Mouse (Mus musculus) kidney, embryonic 14.5 days (tissue): ENCODE measurements around the gene Pogz. TPM values are rescaled to one million over a fixed set of nuclear protein-coding genes. Genes with fewer than 3 reads are reported as not detected.

ENCODE experiments used
- ATAC-seq: fragments of 200-750 bp; cut with Nextera tagmentation; 2 replicates; pipeline ENCODE4 v1.8.0; 2017; ENCODE audit warnings: moderate number of reproducible peaks, mild to moderate bottlenecking, moderate TSS enrichment, moderate library complexity; ENCODE audit not compliant: low FRiP score, low TSS enrichment
- H3K27ac ChIP-seq: fragments of 300-500 bp; sonication (generic); 2 replicates; pipeline ENCODE4 v1.5.1; 2014; ENCODE audit warnings: low read depth, mild to moderate bottlenecking, low read length, moderate library complexity, mixed read lengths
- H3K27me3 ChIP-seq: fragments of 300-500 bp; sonication (generic); 2 replicates; pipeline ENCODE4 v1.6.1; 2014; ENCODE audit warnings: mild to moderate bottlenecking, low read length; ENCODE audit not compliant: control insufficient read depth, insufficient read depth
- H3K36me3 ChIP-seq: fragments of 300-500 bp; sonication (generic); 2 replicates; pipeline ENCODE4 v1.6.1; 2014; ENCODE audit warnings: low read length, mixed read lengths; ENCODE audit not compliant: control insufficient read depth, insufficient read depth
- H3K4me1 ChIP-seq: fragments of 300-500 bp; sonication (generic); 2 replicates; pipeline ENCODE4 v1.6.1; 2014; ENCODE audit warnings: low read length, mixed read lengths; ENCODE audit not compliant: control insufficient read depth, insufficient read depth
- H3K4me2 ChIP-seq: fragments of 300-500 bp; sonication (generic); replicated peaks from 2 replicates; pipeline ENCODE4 v1.6.1; 2014; ENCODE audit warnings: low read depth, mild to moderate bottlenecking, low read length
- H3K4me3 ChIP-seq: fragments of 300-500 bp; sonication (generic); 2 replicates; pipeline ENCODE4 v1.5.1; 2014; ENCODE audit warnings: mild to moderate bottlenecking, low read length
- H3K9ac ChIP-seq: fragments of 300-500 bp; sonication (generic); 2 replicates; pipeline ENCODE4 v1.6.1; 2014; ENCODE audit warnings: low read depth, mild to moderate bottlenecking, low read length, moderate library complexity
- H3K9me3 ChIP-seq: fragments of 300-500 bp; sonication (generic); 2 replicates; pipeline ENCODE4 v1.6.1; 2016; ENCODE audit warnings: low read length; ENCODE audit not compliant: control insufficient read depth
- WGBS: fragments of 180-500 bp; shearing (Covaris S2); extraction: QIAGEN DNeasy Blood & Tissue Kit; methylation state at CpG from one replicate; pipeline ENCODE4 v1.1.7; 2014; 5-methylcytosine and 5-hydroxymethylcytosine counted together
- polyA plus RNA-seq: library from polyadenylated mRNA; unstranded; fragments of >200 nt; fragmentation: Nextera tagmentation; extraction: Ambion mirVana; gene quantifications from 2 replicates; pipeline ENCODE4 v1.2.1, GENCODE M21; 2014

Pogz gene
- polyA plus RNA-seq, 1 experiment from 2014 or later, result 24.4 TPM

DNA sequence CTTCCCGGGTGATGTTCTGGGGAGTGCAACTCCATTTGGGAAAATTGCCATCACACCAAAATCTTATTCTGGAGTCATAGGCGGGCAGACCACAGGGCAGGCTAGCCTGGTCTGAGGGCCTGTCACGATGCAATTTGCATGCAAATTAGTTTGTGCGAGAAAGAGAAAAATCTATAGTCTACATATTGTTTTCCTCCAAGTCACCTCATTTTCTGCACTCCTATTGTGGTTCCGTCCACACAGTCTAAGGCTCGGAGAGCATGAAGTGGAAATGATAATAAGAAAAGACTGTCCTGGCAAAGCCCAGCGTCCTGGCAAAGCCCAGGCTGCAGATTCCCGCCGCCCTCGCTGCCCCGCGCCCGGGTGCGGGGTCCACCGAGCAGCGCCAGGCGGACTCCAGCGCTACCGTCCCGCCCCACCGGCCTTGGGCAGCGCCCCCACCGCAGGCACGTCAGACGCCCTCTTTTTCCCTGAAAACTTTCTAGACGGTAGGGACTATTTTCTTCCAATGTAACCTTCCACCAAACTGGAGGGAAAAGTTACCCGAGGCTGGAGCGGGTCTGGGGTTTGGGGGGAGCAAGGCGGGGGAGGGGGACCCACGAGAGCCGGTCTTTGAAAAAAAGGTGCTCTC is 16.2 kb upstream of the Pogz start:
- no peaks in the 10 kb centered on the region for H3K36me3 ChIP-seq
- H3K4me1 ChIP-seq, result no peaks in the 10 kb centered on the region
- H3K9ac ChIP-seq, result peak overlapping the region; percentile 86
- no peaks in the 10 kb centered on the region for H3K9me3 ChIP-seq
- ATAC-seq, result peak; percentile 77
- H3K27ac ChIP-seq, result peak overlapping the region; percentile 86
- H3K27me3 ChIP-seq, result no peaks in the 10 kb centered on the region
- peak overlapping the region; percentile 44 for H3K4me2 ChIP-seq
- H3K4me3 ChIP-seq, result peak overlapping the region; percentile 61
- WGBS, result 2% methylated on average over 31 of the region's 31 CpGs

DNA sequence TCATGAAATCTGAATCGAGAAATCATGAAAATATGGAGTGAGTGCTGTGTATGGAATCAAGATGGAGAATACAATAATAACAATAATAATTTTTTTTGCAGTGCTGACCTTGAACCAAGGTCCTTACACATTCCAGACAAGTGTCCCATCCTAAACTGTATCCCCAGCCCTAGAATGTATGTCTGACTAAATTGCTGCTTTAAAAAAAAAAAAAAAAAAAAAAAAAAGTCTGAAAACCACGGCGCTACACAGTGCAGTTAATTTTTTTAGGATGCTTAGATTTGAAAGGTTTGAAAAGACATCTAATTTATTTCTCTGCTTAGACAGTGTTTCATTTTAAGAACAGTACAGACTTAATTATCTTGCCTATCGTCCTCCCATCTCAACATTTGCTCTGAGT is 15.3 kb upstream of the Pogz start:
- ATAC-seq, result no peak
- no peaks in the 10 kb centered on the region for H3K9me3 ChIP-seq
- no peaks in the 10 kb centered on the region for H3K36me3 ChIP-seq
- peak overlapping the region; percentile 44 for H3K4me2 ChIP-seq
- H3K4me3 ChIP-seq, result peak overlapping the region; percentile 61; the same call in 1 of the 2 replicates
- no peak overlapping the region for H3K27ac ChIP-seq
- H3K9ac ChIP-seq, result peak overlapping the region; percentile 86; the same call in 1 of the 2 replicates
- H3K4me1 ChIP-seq, result no peaks in the 10 kb centered on the region
- WGBS, result 77% methylated on average over 4 of the region's 4 CpGs
- H3K27me3 ChIP-seq, result no peaks in the 10 kb centered on the region

DNA sequence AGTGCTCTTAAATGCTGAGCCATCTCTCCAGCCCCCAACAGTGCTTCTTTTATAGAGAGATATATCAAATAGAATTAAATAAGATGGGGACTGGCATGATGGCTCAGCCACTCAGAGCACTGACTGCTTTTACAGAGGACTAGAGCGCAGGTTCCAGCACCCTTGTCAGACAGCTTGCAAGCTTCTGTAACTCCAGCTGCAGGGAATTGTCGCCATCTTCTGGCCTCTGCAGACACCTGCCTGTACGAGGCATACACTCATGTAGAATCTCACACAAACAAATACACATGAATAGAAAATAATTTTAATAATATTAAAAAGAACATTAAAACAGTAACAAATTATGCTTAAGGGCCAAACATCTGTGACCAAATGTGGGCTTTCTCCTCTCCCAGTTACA is 13.3 kb upstream of the Pogz start:
- Histone ChIP-seq H3K36me3 (no peaks in the 10 kb centered on the region), H3K4me2 (no peak overlapping the region), H3K27me3 (no peaks in the 10 kb centered on the region), H3K4me3 (no peak overlapping the region), H3K9ac (no peak overlapping the region), H3K4me1 (no peaks in the 10 kb centered on the region), H3K27ac (no peak overlapping the region), H3K9me3 (no peaks in the 10 kb centered on the region)
- no peak for ATAC-seq
- 86% methylated on average over 3 of the region's 3 CpGs for WGBS

DNA sequence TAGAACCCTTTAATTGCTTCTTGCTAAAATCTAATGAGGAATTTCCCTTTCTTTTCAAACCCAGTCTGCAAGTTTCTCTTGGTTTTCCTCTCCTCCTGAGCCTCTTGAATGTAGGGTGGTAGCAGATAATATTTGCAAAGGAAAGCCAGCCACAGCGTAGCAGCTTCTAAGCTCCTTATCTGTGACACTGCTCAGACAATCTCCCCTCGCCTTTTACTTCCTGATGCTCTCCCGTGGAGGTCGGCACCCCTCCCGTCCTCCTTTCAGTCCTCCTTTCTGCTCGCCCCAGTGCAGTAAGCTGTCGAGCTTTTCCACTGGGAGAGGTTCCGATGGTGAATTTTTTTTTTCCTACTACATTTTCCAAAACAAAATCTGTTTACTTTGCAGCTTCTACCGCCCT is 5.3 kb upstream of the Pogz start:
- H3K4me3 ChIP-seq, result no peak overlapping the region
- H3K36me3 ChIP-seq, result no peaks in the 10 kb centered on the region
- no peaks in the 10 kb centered on the region for H3K9me3 ChIP-seq
- ATAC-seq, result no peak
- no peaks in the 10 kb centered on the region for H3K27me3 ChIP-seq
- 0 out of 2 replicates have a peak, but pooled peaks cover 4% of the 10 kb centered on the region for H3K4me1 ChIP-seq
- no peak overlapping the region for H3K27ac ChIP-seq
- WGBS, result 32% methylated on average over 9 of the region's 9 CpGs
- no peak overlapping the region for H3K4me2 ChIP-seq
- H3K9ac ChIP-seq, result no peak overlapping the region

DNA sequence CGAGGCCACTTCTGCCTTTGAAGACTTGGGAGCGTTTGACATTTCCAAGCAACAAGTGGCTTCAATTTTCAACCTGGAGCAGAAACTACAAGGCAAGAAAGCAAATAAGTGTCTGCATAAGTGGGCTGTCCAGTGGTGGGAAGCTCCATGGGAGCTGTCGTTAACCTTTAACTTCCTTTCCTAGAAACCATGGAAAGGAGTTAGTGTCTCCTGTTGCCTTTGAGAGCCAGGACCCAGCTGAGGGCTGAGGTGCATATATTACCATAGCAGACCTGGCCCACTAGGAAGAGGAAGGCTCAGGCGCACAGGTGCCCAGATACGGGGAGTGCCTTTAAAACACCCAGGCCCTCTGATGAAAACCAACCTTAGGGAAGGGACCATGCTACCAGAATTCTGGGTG is 4.7 kb upstream of the Pogz start:
- Histone ChIP-seq H3K27me3 (no peaks in the 10 kb centered on the region), H3K4me1 (0 out of 2 replicates have a peak, but pooled peaks cover 4% of the 10 kb centered on the region), H3K9me3 (no peaks in the 10 kb centered on the region), H3K9ac (no peak overlapping the region), H3K36me3 (no peaks in the 10 kb centered on the region), H3K4me2 (no peak overlapping the region), H3K4me3 (no peak overlapping the region), H3K27ac (no peak overlapping the region)
- 79% methylated on average over 5 of the region's 5 CpGs for WGBS
- ATAC-seq, result no peak

DNA sequence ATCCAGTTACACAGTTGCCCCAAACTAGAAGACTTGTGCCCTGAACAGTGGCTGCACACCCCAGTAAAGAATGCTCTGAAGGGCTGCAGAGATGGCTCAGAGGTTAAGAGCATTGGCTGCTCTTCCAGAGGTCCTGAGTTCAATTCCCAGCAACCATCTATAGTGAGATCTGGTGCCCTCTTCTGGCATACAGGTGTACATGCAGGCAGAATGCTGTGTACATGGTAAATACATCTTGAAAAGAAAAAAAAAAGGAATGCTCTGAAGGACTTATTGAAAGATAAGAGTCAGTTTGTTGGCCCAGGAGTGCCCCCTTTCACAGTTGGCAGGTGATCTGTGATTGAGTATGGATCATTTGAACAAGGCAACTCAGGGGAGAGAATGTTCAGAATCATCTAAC is 4.0 kb upstream of the Pogz start:
- no peak overlapping the region for H3K4me2 ChIP-seq
- H3K27ac ChIP-seq, result no peak overlapping the region
- no peaks in the 10 kb centered on the region for H3K9me3 ChIP-seq
- H3K9ac ChIP-seq, result no peak overlapping the region
- H3K27me3 ChIP-seq, result no peaks in the 10 kb centered on the region
- H3K4me3 ChIP-seq, result no peak overlapping the region
- no peaks in the 10 kb centered on the region for H3K36me3 ChIP-seq
- no peak for ATAC-seq
- 0 out of 2 replicates have a peak, but pooled peaks cover 4% of the 10 kb centered on the region for H3K4me1 ChIP-seq

DNA sequence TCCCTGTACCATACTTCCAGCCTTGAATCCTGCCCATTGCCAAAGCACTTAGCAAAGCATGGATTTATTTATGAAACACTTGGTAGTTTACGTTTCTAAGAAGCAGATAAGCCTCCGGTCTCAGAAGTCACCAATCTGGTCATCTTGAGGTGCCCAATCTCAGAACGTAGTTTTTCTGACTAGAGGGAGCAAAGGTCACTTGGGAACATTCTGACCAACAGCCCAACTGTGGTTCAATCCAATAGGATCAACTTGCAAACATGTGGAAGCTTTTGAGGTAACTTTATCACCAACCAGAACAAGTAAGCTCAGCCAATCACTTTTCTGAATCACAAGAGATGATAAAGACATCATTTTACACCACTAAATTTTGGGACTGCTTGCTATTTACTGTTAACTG is 2.0 kb upstream of the Pogz start:
- WGBS, result 83% methylated on average over 3 of the region's 3 CpGs
- no peak overlapping the region for H3K27ac ChIP-seq
- H3K4me3 ChIP-seq, result no peak overlapping the region
- H3K27me3 ChIP-seq, result no peaks in the 10 kb centered on the region
- no peaks in the 10 kb centered on the region for H3K36me3 ChIP-seq
- no peaks in the 10 kb centered on the region for H3K9me3 ChIP-seq
- H3K4me2 ChIP-seq, result no peak overlapping the region
- H3K9ac ChIP-seq, result no peak overlapping the region
- peaks cover 13% of the 10 kb centered on the region; the same call in 1 of the 2 replicates for H3K4me1 ChIP-seq
- no peak for ATAC-seq

DNA sequence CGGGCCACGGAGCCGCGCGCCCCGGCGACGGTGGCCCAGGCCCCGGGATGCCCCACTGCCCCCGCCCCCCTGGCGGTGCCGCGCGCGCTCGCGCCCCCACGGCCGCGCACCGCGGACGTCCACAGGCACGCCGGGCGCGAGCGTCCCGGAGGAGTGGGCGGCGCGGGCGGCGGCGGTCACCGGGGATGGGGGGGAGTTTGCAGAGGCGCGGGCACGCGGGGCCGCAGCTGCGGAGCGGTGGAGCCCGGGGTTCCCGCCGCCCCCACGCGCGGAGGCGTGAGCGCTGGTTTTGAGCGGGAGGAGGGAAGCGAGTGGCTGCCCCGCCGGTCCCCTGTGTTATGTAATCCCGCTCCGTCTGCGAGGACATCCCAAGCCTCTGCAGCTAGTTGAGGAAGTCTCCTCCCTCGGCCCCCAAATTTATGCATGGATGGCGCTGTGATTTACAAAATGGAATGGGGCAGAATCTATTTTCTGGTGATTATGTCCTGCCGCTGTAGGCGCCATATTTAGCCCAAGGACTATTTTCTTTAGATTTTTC is 661 bp downstream of the Pogz start:
- H3K9ac ChIP-seq, result peak overlapping the region; percentile 94
- WGBS, result under 1% methylated on average over 51 of the region's 62 CpGs
- H3K27ac ChIP-seq, result peak overlapping the region; percentile 97
- H3K4me1 ChIP-seq, result peaks cover 13% of the 10 kb centered on the region; the same call in 1 of the 2 replicates
- no peaks in the 10 kb centered on the region for H3K36me3 ChIP-seq
- peak overlapping the region; percentile 76 for H3K4me2 ChIP-seq
- no peaks in the 10 kb centered on the region for H3K27me3 ChIP-seq
- H3K9me3 ChIP-seq, result no peaks in the 10 kb centered on the region
- ATAC-seq, result peak; percentile 81
- peak overlapping the region; percentile 75 for H3K4me3 ChIP-seq

DNA sequence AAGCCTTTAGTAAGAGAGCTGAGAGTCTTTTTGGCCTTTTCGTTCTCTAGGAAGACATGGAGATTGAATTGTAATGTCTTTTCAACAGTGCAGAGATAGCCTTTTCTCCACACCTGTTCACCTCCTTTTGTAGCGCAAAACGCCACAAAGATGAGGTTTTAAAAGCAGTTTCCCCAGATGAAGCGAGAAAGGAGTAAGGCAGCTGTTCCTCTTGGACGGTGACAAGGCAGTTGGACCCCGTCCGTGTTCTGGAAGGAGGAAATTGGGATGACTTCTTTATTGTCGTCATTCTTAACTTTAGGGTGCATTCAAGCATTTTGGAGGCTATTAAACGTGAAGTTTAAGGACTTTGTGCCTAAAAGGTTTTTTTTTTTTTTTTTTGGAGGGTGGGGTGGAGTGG is 1.3 kb downstream of the Pogz start:
- peak overlapping the region; percentile 97 for H3K27ac ChIP-seq
- WGBS, result 7% methylated on average over 9 of the region's 9 CpGs
- no peaks in the 10 kb centered on the region for H3K27me3 ChIP-seq
- H3K4me2 ChIP-seq, result peak overlapping the region; percentile 76
- H3K36me3 ChIP-seq, result no peaks in the 10 kb centered on the region
- H3K4me1 ChIP-seq, result peaks cover 13% of the 10 kb centered on the region; the same call in 1 of the 2 replicates
- ATAC-seq, result no peak
- H3K9me3 ChIP-seq, result no peaks in the 10 kb centered on the region
- peak overlapping the region; percentile 75 for H3K4me3 ChIP-seq
- peak overlapping the region; percentile 94 for H3K9ac ChIP-seq
